Mouse (Mus musculus) liver, embryonic 14.5 days (tissue): ENCODE results near the gene Tmem63b.

Source experiments
- CTCF ChIP-seq: IDR thresholded peaks from 2 replicates; pipeline ENCODE4 v1.5.1; 2016; ENCODE audit warnings: antibody characterized with exemption, low read depth, control low read depth
- EP300 ChIP-seq: IDR thresholded peaks from 2 replicates; pipeline ENCODE4 v1.6.1; 2016; ENCODE audit warnings: antibody characterized with exemption, low read depth

DNA sequence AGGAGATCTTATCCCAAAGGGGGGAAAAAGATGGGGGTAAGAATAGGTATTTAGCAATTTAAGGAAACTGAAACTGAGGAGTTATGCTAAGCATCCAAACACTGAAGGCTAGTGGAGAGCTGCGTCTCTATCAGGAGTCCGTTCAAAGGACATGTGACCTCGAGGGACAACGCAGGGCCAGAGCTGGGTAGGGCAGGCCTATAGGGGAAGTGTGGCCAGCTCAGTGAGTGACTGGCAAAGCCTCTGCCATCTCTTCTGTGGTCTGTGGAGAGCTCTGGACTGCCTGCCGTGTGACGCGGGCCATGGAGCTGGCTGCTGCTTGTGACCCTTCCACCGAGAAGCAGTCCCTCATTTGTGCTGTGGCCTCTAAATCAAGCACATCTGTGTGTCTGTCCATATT, 23.7 kb upstream of the Tmem63b start:
- no peak for TF ChIP-seq EP300
- TF ChIP-seq CTCF = no peak
